Mouse (Mus musculus): ENCODE results near the gene Mmp11.

DNA sequence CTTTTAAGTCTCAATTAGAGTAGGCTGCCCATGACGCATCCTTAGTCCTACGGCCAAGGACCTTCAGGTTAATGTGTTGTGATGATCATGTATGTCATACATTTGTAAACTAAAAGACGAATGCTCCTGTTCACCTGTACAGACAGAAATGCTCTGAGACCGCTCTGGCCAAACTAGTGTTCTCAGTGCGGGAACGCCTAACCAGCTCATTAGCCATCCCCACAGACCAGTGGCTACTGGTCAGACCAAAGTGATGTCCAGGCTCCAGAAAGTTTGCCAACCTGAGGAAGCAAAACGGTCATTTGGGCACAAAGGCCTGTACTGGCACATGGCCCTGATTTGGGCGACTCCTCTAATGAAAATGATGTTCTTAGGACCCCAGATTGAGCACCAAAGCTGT, 51.6 kb downstream of the Mmp11 start:
- TF ChIP-seq CTCF (IDR thresholded peaks at IDR 0.05; ENCODE audit: control insufficient read depth, insufficient read depth, insufficient replicate concordance, low read depth, low read length) = no peak
- no peak for TF ChIP-seq POLR2A (IDR thresholded peaks at IDR 0.05; ENCODE audit: control insufficient read depth, low read depth, low read length)
